Mouse (Mus musculus): Measurements from ENCODE around the gene Kank2.
"Not testable (repeated sequence)": the region's sequence is repeated elsewhere in the genome, so short reads cannot be mapped to it uniquely, and the experiment has no call there.

Kank2 gene

DNA sequence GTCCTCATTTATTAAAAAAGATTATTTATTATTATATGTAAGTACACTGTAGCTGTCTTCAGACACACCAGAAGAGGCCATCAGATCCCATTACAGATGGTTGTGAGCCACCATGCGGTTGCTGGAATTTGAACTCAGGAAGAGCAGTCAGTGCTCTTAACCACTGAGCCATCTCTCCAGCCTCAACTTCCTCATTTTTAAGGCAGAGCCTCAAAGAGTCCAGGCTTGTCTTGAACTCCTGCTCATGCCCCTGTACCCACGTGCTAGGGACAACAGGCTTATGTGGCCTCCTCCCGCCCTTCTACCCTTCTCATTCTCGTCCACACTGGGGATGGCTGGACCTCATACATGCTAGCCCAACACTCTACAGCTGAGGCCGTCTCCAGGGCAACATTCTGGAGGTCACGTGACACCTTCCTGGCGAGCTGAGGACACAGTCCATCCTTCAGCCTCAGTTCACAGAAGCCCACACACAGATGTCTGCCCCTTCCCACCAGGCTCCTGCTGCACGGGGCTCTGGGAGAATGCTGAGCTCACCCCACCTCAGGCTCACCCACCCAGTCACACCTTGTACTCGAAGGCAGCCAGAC, 18.3 kb upstream of the Kank2 start:
- DNase-seq = no peak

GRCm38 (mm10) chr9:21811170-21811569, 12.6 kb upstream of the Kank2 start:
- no peak for DNase-seq

DNA sequence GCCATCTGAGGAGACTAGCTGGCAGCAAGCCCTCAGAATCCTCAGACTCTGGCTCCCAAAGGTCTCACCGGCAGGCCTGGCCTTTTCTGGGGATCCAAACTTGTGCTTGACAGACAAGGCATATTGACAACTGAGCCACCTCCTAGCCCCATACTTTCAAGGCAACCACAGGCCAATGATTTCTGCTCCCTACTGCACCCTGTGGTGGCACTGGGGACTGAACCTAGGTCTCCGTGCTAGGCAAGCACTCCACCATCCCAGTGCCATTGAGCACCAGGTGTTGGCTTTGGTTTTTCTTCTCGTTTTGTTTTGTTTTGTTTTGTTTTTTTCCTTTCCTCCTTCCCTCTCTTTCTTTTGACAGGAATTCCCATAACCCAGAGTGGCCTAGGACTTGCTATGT, 10.0 kb upstream of the Kank2 start:
- no peak for DNase-seq

- no peak for DNase-seq
These were observed 8.4 kb upstream of the Kank2 start for GRCm38 (mm10) chr9:21806976-21807375.

GRCm38 (mm10) chr9:21806363-21806762, 7.8 kb upstream of the Kank2 start:
- no peak for DNase-seq

- peak; percentile 86 for DNase-seq
These were observed 5.6 kb upstream of the Kank2 start for GRCm38 (mm10) chr9:21803986-21804644.

DNA sequence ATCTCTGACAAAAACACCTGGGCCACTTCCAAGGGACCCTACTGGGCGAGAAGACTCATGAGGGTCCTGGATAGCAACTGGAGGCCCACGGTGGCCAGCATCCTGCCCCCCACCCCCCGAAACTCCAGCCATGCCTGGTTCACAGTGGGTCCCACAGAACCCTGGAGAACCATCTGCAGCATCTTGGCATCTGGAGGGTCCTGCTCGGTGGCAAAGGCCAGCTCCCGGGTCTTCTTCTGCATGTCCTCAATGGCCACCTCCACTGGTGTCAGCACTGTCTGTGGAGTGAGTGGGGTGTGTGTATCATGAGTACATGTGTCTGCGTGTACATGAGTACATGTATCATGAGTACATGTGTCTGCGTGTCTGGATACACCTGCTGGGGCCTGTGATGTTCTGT, 3.0 kb upstream of the Kank2 start:
- DNase-seq = no peak

DNA sequence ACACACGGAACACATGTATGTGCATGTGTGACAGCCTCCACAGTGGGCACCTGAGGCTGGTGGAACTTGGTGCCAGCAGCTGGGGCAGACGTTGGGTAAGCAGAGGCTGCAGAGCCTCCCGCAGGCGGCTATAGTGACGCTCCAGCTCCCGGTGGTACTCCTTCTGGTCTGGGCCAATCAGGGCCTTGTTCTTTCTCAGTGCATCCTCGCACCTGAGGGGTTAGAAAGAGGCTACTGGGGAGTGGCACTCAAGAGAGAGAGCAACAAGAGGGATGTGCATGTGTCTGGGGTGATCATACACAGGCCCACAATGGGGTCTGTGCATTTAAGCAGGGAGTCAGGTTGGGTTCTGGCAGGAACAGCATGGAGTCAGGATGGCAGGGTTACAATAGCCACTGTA, 2.6 kb upstream of the Kank2 start:
- no peak for DNase-seq

DNA sequence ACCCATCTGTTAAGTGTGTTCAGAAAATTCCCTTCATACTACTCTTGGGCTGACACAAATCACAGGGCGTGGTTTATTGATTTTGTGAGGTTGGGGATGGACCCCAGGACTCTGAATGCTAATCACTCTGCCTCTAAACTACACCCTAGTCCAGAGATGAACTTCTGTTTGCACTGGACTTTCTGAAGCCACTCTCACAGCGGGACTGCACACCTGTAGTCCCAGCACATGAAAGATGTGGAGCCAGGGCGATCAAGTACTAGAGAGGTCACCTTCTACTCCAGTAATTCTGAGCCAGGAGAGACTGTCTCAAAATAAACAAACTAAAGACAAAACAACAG, 436 bp upstream of the Kank2 start:
- no peak for DNase-seq

DNA sequence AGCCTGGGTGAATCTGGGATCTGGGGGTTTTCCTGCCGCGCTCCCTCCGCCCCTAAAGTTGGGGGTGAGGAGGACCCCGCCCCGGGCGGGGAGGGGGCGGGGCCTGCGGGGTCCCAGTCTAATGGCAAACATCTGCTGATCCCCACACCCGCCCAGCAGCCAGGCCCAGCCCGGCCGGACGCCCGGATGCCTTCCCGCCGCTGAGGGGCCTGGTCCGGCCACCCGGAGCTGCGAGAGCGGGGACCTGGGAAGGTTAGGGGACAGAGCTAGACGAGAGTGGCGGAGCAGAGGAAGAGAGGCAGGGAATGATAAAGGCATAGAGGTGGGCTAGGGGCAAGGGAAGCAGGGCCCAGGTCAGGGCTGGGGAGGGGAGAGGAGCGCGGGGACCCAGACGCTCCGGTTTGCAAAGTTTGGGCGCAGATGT, 611 bp downstream of the Kank2 start:
- no peak for DNase-seq

- no peak for DNase-seq
These were observed 1.6 kb downstream of the Kank2 start for GRCm38 (mm10) chr9:21796919-21797318.

DNA sequence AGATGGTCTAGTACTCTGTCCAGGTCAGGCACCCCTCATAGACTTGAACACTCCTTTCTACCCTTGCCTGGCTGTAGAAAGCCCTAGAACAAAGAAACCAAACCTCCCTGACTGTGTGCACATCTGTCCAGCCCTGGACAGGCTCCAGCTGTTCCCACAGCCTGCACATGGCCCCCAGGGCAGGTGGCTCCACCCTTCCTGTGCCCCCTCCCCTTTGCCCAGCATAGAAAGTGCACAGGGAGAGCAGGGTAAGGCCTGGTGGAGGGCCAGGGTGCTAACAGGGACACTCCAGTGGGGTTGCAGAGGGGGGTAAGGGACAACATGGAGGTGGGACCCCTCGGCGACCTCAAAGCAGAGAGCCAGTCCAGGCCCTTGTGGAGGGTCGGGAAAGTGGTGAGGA, 2.3 kb downstream of the Kank2 start:
- no peak for DNase-seq

DNA sequence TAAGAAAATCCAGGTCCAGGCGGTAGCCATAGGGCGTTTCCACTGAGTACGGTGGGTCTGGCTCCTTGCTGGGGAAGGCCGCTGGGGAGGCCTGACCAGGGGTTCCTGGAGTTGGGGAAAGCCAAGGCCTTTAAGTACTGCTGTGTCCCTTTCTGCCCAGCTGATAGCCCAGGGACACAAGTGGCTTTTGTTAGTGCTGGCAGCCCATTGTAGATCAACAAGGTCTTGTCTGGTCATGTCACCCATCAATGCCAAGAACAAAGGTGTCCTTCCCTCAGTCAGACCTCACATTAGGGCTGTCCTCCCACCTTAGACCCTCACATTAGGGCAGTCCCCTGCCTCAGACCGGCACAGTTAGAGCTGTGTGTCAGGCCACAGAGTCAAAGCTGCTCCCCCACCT, 3.0 kb downstream of the Kank2 start:
- no peak for DNase-seq

- DNase-seq = no peak
These were observed 3.6 kb downstream of the Kank2 start for GRCm38 (mm10) chr9:21794925-21795324.

DNA sequence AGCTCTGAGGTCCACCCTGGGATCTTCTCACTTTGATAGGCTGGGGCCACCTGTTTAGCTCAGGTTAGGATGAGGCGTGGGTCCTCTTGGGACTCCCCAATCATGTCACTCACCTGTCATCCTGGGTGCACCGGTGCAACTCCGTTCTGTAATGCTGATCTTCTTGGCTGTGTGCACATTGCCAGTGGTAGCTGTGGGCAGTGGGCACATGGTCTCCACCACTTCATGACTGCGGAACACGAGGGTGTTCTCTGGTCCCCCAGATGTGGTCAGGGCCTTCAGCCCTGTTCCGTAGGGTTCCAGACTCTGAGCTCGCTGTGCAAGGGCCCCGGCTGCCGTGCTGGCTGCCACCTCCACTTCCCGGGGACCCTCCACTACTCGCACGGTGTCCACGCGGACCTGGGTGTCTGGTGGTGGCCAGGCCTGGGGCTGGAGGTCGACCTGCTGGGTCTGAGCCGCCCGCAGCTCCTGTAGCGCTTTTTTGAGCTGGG, 4.2 kb downstream of the Kank2 start:
- no peak for DNase-seq

DNA sequence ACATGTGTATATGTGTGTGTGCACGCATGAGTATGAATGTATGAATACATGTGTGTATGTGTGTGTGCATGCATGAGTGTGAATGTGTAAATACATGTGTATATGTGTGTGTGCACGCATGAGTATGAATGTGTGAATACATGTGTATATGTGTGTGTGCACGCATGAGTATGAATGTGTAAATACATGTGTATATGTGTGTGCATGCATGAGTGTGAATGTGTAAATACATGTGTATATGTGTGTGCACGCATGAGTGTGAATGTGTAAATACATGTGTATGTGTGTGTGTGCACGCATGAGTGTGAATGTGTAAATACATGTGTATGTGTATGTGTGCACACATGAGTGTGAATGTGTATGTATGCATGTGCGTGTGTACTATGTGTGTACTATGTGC, 5.0 kb downstream of the Kank2 start:
- DNase-seq = not testable (repeated sequence)

- peak; percentile 65 for DNase-seq
These were observed 5.9 kb downstream of the Kank2 start for GRCm38 (mm10) chr9:21792644-21793043.

DNA sequence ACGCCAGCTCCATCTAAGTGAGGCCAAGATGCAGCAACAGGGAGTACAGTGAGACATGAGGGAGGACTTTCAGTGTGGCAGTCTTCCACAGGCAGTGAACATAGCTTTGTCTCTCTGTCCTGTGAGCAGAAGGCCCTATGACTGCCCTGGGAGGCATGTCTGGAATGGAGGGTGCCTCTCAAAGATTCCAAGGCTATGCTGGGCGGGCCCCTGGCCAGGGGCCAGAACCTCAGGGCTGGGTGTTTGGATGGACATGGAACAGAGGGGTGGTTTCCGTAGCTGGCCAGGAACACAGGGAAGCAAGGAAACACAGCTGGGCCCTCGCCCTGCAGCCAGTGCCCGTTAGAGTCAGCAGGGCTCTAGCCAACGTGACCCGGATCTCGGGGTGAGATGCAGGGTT, 6.7 kb downstream of the Kank2 start:
- DNase-seq = no peak

DNA sequence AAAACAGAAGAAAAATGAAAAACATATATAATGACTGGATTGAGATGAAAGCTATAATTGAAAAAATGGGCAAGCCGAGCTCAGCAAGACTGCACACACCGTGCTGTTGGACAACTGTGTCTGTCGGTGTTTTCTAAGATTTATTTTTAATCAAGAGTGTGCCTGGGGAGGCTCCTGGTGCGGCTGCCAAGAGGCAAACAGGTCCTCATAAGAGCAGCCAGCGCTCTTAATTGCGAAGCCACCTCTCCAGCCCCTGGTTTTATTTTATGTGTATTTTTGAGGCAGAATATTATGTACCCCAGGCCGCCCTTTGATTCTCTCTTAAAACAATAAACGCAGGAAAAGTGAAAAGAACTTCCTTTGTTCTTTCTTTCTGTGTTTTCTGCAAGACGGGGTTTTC, 10.3 kb downstream of the Kank2 start:
- DNase-seq = no peak

DNA sequence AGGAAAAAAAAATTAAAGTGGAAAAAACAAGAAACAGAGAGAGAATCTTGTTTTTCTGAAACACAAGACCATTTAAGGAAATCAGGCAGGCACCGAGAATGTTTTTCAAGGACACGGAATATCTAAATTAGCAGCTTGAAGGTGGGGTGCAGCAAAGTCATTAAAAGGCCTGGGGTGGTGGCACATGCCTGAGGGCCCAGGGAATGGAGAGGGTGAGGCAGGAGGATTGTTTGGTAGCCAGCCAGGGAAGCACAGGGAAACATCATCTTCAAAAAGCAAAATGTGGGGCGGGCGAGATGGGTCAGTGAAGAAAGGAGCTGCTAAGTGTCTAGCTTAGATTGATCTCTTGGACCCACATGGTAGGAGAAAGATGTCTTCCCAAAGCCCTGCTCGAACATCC, 10.9 kb downstream of the Kank2 start:
- no peak for DNase-seq

DNA sequence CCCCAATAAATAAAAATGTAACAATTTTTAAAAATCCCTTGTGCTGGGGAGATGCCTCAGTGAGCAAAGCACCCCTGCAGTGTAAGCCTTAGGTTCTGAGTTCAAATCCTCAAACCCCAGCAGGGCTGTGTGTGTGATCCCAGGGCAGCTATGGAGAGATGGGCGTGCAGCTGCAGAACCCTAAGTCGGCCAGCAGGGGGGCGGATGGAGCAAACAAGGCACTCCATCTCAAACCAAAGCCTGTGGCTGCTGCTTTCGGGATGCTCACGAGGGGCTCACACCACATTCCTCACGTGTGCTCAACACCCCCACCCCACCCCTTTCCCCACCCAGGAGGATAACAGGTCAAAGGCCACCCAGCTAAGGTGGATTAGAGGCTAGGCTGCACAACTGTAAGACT, 11.6 kb downstream of the Kank2 start:
- DNase-seq = peak; percentile 58

GRCm38 (mm10) chr9:21786309-21786708, 12.2 kb downstream of the Kank2 start:
- not testable (repeated sequence) for DNase-seq

- DNase-seq = no peak
These were observed 13.8 kb downstream of the Kank2 start for GRCm38 (mm10) chr9:21784517-21785307.
